Mouse (Mus musculus): ENCODE results near the gene Rtn1.

Gene Rtn1

DNA sequence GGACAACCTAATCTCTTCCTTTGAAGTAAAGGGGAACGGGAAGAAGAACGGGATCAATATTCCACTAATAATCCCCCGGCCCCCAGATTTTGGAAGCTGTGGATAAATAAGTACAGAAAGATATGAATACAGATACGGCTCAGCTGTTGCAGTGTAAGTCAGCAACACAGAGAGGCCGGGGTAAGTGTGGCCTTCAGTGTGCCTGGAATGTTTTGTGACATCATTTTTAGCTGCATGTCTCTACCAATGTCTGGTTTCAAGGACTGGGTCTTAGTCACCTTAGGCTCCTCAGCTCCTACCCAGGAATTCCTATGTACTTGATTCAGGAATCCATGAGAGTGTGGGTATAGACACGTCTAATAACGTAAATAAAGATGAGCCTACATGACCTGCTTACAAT lies 124.3 kb downstream of the Rtn1 start:
- no peak for DNase-seq (ENCODE audit: low read depth in 1 of 2, low spot score in 2 of 2)

DNA sequence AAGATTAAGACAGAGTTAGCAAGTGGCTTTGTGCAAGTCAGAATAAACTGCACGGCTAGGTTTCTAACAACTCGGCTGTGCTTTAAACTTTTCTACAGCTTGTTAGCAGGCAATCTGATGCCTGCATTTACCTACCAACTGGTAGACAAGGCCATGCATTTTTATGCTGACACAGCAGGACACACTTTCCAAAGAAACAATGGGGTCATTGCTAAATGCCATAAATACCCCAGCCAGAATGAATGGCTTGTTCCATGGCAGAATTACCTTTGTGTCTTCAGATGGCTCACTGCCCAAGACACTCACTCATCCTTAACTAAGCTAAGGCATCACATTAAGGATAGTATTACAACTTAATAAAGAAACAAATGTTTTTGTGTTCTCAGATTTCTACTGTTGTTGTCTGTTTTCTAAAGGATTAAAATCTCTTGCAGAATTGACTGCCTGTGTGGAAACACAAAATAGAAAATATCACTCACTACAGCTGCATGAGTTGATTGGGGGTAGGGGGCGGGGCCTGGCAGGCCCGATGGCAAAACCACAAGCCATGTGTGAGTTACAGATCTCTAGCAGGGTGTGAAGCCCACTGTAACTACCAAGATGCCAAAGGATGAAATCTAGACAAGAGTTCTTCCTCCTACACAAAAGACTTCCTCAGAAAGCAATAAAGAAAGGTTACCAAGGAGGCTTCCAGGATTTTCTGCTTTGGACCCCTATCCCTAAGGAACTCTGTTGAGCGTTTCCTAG lies 129.6 kb downstream of the Rtn1 start:
- no peak for DNase-seq (ENCODE audit: low read depth in 1 of 2, low spot score in 2 of 2)

DNA sequence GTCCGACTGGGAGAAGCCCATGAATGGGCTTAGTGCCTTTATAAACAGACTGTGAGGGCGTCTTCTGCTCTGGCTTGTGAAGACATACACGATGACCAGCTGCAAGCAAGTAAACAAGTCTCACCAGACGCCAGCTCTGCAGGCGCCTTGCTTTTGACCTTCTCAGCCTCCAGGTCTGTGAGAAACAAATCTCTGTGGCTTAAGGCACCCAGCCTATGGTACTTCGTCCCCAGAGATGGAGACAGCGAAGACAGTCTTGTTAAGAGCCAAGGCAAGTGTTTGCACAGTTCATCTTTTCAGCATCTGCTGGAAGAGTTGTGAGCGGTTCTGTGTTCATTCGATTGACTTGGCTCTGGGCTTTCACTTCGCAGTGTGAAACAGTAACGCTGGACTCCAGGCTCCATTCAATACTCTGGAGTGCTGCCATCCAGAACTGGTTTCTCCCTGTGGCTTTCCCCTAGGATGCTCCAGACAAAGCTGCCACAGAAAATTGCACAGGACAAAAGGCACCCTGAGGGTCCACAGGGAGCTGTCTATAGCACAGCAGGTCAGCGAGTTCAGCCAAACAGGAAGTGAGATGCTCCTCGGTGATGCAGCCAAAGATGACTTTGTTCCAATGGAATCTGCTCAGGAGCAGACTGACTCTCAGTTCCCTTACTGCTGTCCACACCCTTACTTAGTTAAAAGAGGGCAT lies 135.0 kb downstream of the Rtn1 start:
- DNase-seq (ENCODE audit: low read depth in 1 of 2, low spot score in 2 of 2), result no peak

DNA sequence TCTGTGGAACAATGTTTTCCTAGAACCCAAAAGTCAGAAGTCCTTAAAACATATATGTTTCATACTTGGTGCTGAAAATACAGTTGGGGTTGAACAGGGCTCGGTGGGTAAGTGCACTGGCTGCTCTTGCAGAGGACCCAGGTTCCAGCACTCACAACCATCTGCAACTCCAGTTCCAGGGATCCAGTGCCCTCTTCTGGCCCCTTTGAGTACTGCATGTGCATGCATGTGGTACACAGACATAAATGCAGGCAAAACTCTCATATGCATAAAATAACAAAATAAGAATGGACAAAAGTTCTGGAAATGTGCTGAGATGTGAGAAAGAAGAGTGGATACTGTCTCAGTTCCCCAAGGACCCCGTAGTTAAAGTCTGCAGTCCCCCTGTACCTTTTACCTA lies 141.2 kb downstream of the Rtn1 start:
- no peak for DNase-seq (ENCODE audit: low read depth in 1 of 2, low spot score in 2 of 2)

DNA sequence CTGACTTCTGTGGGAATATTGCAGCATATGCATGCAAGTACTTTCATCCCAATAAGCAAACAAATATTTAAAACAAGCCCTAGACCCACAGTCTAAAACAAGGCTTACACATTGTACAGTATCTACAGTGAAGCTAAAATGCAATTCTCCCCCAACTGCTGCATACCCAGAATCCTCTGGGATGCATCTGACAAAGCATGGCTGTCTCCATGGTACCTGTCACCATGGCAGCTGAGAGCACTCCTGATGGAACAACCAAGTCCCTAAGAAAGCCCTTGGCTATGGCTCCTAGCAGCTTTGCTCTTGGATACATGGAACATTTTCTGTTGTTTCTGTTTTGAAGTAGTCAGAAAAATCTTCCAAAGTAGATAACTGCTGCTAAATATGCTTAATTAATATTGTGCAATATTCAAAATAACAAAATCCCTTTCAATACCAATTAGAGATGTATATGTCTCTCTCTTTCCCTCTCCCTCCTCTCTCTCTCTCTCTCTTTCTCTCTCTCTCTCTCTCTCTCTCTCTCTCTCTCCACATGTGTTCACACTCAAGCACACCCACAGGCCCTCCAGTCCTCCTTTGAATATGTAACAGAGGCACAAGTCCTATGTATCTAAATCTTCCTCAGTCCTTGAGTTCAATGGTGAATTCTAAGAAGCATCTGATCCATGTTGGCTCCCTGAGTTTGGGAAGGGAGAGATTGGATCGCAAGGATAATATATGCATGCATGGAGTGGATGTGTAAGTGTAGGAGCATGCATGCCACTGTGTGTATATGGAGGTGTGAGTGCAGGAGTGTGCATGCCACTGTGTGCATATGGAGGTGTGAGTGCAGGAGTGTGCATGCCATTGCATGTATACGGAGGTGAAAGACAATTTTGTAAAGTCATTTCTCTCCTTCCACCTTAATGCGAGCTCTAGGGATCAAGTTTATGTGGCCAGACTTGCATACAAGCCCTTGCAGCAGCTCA lies 143.3 kb downstream of the Rtn1 start:
- no peak for DNase-seq (ENCODE audit: low read depth in 1 of 2, low spot score in 2 of 2)

DNA sequence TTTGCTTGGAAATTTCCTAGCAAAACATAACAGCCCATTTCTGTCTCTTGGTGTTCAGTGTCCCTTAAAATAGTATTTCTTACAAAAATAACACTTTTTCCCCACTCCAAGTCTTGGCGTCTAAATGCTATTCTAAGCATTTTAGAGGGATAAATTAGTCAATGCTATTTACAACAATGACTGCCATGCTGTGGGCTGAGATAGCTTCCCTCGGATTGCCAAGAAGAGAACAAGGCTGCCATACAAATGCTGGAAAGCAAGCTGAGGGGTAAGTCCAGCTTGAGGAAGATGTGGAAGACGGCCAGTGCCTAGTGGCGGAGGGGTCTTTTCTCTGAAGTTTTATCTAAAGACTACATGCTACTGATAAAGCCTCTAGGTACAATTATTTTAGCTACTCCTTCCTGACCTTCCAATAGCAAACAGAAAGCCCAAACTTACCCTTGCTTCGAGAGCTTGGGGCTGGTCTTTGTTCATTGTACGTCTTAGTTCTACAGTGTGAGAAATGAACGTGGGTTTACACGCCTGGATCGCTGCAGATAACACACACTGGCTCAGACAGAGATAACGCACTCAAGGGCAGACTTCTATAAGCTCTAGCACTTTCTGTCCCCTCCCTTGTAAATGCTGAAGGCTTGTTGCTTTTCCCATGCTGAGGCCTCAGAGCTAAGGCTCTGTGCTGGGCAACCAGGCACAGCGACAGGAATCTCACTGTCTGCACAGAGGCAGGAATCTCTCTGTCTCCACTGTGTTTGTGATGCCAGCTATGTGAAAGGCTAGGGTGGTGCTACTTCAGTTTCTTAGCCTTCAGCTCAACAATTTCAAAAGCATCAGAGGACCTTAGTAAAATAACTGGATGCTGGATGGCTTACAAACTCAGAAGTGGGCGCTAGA lies 145.4 kb downstream of the Rtn1 start:
- DNase-seq (ENCODE audit: low read depth in 1 of 2, low spot score in 2 of 2), result no peak

DNA sequence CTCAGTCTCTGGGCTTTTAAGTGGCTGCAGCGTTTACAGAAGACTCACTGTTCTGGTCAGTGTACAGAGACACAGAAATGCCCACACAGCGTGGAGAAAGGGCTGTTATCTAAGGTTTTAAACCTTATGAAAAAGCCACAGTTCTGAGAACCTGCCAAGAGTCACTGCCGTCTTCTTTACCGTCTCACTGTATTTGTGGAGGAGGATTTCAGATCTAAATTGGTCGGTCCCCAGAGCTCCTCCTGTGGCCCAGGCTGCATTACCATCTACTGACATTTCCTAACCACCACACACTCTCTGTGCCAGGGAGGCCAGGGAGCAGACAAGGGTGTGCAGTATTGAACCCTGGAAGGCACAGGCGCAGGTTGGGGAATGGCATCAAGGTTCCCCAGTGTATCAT lies 151.9 kb downstream of the Rtn1 start:
- DNase-seq (ENCODE audit: low read depth in 1 of 2, low spot score in 2 of 2), result no peak

DNA sequence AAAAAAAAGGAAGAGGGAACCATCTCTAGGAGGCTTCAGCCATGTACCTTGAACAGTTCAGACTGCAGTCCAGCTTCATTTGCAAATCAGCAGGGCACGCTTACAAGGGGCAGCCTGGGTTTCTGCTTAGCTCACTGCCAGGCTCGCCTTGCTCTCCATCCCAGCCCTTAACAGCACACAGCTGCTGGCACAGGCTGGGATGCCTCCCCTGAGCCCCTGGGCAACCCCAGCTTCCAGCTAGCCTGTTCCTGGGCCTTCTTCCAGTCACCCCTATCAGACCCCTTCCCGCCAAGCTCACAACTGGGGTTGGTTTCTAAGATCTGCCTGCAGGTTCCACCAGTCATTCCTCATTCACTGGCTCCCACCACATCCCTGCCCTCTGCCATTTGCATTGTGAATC lies 155.8 kb downstream of the Rtn1 start:
- no peak for DNase-seq (ENCODE audit: low read depth in 1 of 2, low spot score in 2 of 2)

DNA sequence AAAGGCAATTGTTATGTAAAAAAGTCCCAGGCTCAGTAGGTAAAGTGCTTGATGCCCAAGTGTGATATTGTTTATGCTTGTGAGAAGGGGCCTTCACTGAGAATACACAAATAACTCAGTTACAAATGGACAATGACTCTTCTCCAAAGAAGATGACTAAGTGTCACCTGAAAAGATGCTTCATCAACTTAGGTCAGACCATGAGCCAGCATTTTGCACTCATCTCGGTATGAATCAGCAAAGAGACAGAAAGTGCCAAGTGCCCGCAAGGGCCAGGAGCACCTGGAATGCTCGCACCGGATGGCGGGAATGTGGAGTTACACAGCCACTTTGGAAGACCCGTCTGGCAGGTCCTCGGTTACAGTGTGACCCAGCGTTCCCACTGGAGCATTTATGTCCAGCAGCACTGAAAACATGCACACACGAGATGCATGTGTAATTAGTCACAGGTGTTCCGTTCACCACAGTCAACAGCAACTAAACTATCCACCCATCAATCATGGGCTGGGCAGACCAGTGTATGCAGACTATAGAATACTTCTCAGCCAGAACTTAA lies 156.9 kb downstream of the Rtn1 start:
- no peak for DNase-seq (ENCODE audit: low read depth in 1 of 2, low spot score in 2 of 2)

DNA sequence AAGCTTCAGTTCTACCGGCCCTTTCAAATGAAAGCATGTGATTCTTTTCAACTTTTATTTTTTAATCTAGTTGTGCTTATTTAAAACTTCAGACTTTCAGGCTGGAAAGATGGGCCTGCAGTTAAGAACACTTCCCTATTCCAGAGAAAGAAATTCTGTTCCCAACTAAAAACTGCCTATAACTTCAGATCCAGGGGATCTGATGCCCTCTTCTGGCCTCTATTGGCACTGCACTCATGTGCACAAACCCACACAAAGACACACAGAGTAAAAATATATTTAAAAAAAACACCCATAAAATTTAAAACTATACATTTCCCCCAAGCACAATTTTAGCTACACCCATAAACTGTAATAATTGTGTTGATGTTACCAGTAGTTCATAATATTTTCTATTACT lies 163.9 kb downstream of the Rtn1 start:
- no peak for DNase-seq (ENCODE audit: low read depth in 1 of 2, low spot score in 2 of 2)

DNA sequence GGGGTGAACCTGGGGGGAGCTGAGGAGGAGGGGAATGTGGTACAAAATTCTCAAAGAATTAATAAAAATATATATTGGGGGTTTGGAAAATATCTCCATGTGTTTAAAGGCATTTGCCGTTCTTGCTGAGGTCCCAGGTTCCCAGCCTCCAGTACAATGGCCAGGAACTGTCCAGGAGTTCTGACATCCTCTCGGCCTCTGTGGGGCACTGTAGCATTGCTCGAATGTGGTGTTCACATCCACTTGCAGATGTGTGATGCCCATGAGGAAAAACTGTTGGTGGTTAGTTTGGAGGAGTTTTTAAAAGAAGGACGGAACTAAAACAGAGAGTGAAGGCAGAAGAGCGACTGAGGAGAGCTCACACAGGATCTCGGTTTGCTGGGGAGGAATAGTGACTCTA lies 166.0 kb downstream of the Rtn1 start:
- no peak for DNase-seq (ENCODE audit: low read depth in 1 of 2, low spot score in 2 of 2)

DNA sequence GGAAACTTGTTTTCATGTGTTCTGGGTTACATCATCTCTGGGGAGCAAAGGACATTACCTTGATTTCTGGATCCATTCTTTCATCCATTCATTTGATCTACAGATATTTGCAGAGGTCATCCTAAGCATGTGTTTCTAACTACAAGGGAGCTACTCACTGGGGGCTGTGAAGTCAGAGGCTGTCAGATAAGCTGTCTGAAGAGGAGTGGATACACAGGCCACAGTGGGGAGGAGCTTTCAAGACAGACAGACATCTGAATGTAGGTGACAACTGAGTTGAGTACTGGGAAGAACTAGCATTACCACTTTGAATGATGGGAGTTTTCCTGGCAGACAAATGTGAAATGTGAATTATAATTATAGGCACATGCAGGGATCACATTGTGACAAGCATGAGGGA lies 168.3 kb downstream of the Rtn1 start:
- DNase-seq (ENCODE audit: low read depth in 1 of 2, low spot score in 2 of 2), result no peak

DNA sequence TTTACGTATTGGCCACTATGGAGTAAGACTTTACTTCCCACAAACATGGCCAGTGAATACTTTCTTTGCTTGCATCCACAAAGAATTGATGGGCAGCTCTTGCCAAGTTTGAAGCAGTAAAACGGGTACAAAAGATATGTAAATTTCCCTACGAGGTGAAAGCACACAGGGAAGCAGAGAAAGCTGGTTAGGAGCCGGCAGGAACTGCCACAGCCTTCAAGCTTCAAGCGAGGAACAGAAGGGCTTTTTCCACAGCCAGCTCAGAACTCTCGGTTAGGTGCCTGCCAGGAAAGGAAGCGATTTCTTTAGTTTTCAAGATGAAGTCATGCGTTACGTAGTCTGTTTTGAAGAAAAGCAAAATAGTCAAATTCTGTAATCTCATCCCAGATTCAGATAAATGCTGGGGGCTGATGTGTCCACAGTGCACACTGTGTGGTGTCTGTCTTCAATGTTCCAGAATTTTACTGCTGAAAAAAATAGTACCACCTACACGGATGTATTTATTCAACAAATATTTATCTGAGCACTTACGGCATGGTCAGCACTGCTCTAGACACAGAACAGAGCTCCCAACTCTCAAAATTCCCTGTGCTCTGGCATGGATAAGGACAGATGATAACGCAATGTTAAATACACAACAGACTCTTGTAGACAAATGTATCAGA lies 169.5 kb downstream of the Rtn1 start:
- no peak for DNase-seq (ENCODE audit: low read depth in 1 of 2, low spot score in 2 of 2)

DNA sequence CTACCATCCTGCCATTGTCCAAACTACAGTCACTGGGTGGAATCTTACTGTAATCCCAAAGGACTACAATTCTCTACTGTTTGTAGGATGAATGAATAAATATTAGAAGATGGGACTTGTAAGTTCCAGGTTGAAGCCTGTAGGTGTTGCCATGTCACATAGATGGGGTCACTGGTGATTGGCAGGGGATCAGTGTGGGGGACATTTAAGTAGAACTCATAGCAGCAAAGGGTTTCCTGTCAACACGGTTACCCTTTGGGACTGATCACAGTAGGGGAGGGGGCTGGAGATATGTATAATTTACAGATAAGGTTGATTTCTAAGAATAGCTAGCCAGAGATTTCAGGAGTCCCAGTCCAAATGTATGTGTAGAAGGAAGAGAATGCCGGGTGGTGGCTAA lies 171.6 kb downstream of the Rtn1 start:
- no peak for DNase-seq (ENCODE audit: low read depth in 1 of 2, low spot score in 2 of 2)

DNA sequence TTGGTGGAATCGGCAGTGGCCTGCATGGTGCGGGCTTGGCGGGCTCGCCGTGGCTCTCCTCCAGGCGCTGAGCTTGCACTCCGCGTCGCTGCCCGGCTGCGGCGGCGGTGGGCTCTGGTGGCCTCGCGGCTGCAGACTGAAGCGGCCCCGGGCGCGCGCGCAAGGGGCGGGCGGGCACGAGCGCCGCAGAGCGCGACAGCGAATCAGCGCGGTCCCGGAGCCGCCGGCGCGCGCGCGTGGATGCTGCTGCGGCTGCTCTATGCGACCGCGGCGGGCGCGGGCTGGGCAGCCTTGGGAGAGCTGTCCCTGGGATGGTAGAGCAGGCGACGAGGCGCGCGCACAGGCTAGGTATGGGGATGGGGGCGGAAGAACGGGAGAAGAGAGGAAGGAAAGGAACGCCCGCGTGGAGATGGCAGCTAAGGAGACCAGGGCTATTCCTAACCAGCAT lies 172.3 kb downstream of the Rtn1 start:
- DNase-seq (ENCODE audit: low read depth in 1 of 2, low spot score in 2 of 2), result no peak

DNA sequence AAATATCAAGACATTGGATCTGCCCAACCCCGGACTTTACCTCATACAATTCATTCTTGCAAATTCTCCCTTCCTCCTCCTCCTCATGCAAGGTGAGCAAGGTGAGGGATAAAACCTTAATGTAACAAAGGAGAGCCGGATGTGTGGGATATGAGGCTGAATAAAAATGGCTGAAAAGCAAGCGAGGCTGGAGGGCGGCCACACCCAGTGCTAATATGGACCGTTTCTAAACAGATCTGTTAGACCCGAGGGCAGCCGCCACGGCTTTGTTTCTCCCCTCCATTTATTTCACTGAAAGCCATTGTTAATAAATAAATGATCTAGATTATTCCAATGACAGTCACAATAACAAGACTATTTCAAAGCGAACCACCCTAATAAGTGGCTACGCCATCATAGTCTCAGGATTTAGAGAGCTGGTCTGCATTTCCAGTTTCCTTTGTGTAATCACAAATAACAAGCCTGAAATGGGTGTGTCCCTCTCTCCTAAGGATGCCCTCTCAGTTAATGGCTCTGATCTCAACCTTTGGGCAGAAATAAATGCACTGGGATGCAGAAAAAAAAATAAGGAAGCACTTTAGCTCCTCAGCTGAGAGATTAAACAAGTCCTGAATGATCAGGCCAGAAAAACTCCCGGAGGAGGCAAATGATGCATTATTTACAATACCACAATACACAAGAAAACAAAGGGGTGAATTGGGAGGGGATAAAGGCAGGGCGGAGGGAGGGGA lies 173.1 kb downstream of the Rtn1 start:
- no peak for DNase-seq (ENCODE audit: low read depth in 1 of 2, low spot score in 2 of 2)

DNA sequence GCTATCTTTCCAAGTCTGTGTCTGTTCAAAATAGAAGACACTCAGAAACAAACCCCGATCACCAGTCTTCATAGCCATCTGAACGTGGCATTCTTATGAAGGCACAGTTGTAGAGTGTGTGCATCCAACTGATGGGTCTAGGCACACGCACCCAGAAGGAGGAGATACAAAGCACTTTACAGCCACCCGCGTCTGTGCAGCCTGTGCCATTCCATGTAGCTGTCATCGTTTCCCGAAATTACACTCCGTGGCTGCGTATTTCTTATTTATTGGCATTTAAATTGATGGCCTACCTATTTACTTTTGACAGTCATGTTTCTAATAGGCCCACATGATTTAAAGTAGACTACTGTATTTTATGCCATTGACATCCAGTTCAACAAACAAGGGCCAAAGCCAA lies 173.9 kb downstream of the Rtn1 start:
- DNase-seq (ENCODE audit: low read depth in 1 of 2, low spot score in 2 of 2), result no peak

DNA sequence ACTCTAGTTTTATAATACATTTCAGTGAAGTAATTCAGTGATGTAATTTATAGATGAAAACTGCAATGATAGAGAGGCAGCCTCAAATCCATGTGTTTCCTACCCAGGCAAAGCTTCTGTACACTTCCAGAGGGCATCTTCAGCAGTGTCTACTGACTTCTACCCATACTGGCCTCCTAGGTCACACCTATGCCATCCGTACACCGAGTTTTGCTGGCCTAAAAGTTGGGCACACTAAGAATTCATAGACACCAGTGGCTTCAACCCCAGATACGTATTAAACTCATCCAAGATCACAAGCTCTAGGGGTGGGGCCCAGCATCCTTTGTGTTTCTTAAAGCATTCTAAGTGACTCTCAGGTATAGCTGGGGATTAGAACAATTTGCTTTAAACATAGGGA lies 174.7 kb downstream of the Rtn1 start:
- no peak for DNase-seq (ENCODE audit: low read depth in 1 of 2, low spot score in 2 of 2)
